Mouse (Mus musculus) heart, embryonic 15.5 days (tissue): Measurements from ENCODE around the gene Tmed2. TPM values are rescaled to one million over a fixed set of nuclear protein-coding genes. Genes with fewer than 3 reads are reported as not detected.

ENCODE experiments used
- ATAC-seq: fragments of 200-750 bp; cut with Nextera tagmentation; replicated peaks from 2 replicates; pipeline ENCODE4 v1.8.0; 2017; ENCODE audit warnings: low read depth, moderate TSS enrichment; ENCODE audit not compliant: insufficient number of reproducible peaks, insufficient read depth, low FRiP score
- H3K27ac ChIP-seq: fragments of 300-500 bp; sonication (generic); 2 replicates; pipeline ENCODE4 v1.5.1; 2015; ENCODE audit warnings: mild to moderate bottlenecking, inconsistent platforms
- H3K27me3 ChIP-seq: fragments of 300-500 bp; sonication (generic); 2 replicates; pipeline ENCODE4 v1.6.1; 2015; ENCODE audit warnings: inconsistent platforms
- H3K36me3 ChIP-seq: fragments of 300-500 bp; sonication (generic); 2 replicates; pipeline ENCODE4 v1.6.1; 2015; ENCODE audit warnings: mild to moderate bottlenecking, inconsistent platforms
- H3K4me1 ChIP-seq: fragments of 300-500 bp; sonication (generic); replicated peaks from 2 replicates; pipeline ENCODE4 v1.6.1; 2015; ENCODE audit warnings: inconsistent platforms
- H3K4me2 ChIP-seq: fragments of 300-500 bp; sonication (generic); 2 replicates; pipeline ENCODE4 v1.6.1; 2015; ENCODE audit warnings: inconsistent platforms, mild to moderate bottlenecking, moderate library complexity
- H3K4me3 ChIP-seq: fragments of 300-500 bp; sonication (generic); 2 replicates; pipeline ENCODE4 v1.5.1; 2015; ENCODE audit warnings: mild to moderate bottlenecking, inconsistent platforms
- H3K9ac ChIP-seq: fragments of 300-500 bp; sonication (generic); 2 replicates; pipeline ENCODE4 v1.6.1; 2015; ENCODE audit warnings: mild to moderate bottlenecking, inconsistent platforms
- H3K9me3 ChIP-seq: fragments of 300-500 bp; sonication (generic); replicated peaks from 2 replicates; pipeline ENCODE4 v1.6.1; 2016; ENCODE audit warnings: inconsistent platforms
- WGBS: fragments of 180-500 bp; shearing (Covaris S2); methylation state at CpG from one replicate; pipeline ENCODE4 v1.1.7; 2015; ENCODE audit warnings: mixed read lengths; 5-methylcytosine and 5-hydroxymethylcytosine counted together
- polyA plus RNA-seq: library from polyadenylated mRNA; unstranded; fragments of >200 nt; fragmentation: Nextera tagmentation; extraction: Ambion mirVana; gene quantifications from 2 replicates; pipeline ENCODE4 v1.2.1, GENCODE M21; 2015

Gene Tmed2
- polyA plus RNA-seq, 1 experiment from 2014 or later, result 409 TPM

GRCm38 (mm10) chr5:124503742-124504141 is 36.8 kb upstream of the Tmed2 start:
- H3K9me3 ChIP-seq, result no peaks in the 10 kb centered on the region
- H3K27me3 ChIP-seq, result no peaks in the 10 kb centered on the region
- no peak overlapping the region for H3K27ac ChIP-seq
- no peak overlapping the region for H3K4me2 ChIP-seq
- H3K4me3 ChIP-seq, result no peak overlapping the region
- peaks cover 12% of the 10 kb centered on the region for H3K4me1 ChIP-seq
- no peak for ATAC-seq
- H3K9ac ChIP-seq, result no peak overlapping the region
- H3K36me3 ChIP-seq, result peaks cover 20% of the 10 kb centered on the region
- 58% methylated on average over 14 of the region's 14 CpGs for WGBS

- 86% methylated on average over 4 of the region's 4 CpGs for WGBS
- Histone ChIP-seq H3K4me3 (no peak overlapping the region), H3K9ac (no peak overlapping the region), H3K9me3 (no peaks in the 10 kb centered on the region), H3K4me1 (peaks cover 18% of the 10 kb centered on the region), H3K36me3 (peaks cover 20% of the 10 kb centered on the region), H3K27ac (no peak overlapping the region), H3K4me2 (no peak overlapping the region), H3K27me3 (no peaks in the 10 kb centered on the region)
- ATAC-seq, result no peak
Observed at GRCm38 (mm10) chr5:124505235-124505634, 35.3 kb upstream of the Tmed2 start.

- no peak overlapping the region for H3K4me2 ChIP-seq
- ATAC-seq, result no peak
- H3K9me3 ChIP-seq, result no peaks in the 10 kb centered on the region
- H3K27me3 ChIP-seq, result no peaks in the 10 kb centered on the region
- H3K4me3 ChIP-seq, result no peak overlapping the region
- no peak overlapping the region for H3K27ac ChIP-seq
- 49% methylated on average over 10 of the region's 10 CpGs for WGBS
- peaks cover 23% of the 10 kb centered on the region for H3K4me1 ChIP-seq
- peaks cover 11% of the 10 kb centered on the region; the same call in 1 of the 2 replicates for H3K36me3 ChIP-seq
- no peak overlapping the region for H3K9ac ChIP-seq
Observed at GRCm38 (mm10) chr5:124506731-124507359, 33.6 kb upstream of the Tmed2 start.

- no peak for ATAC-seq
- H3K36me3 ChIP-seq, result peaks cover 22% of the 10 kb centered on the region
- peak overlapping the region; percentile 71 for H3K27ac ChIP-seq
Observed at GRCm38 (mm10) chr5:124509200-124509599, 31.3 kb upstream of the Tmed2 start.

GRCm38 (mm10) chr5:124509742-124510237 is 30.7 kb upstream of the Tmed2 start:
- ATAC-seq, result peak; percentile 88
- H3K4me3 ChIP-seq, result no peak overlapping the region
- peak overlapping the region; percentile 71 for H3K27ac ChIP-seq
- H3K9ac ChIP-seq, result no peak overlapping the region
- peaks cover 23% of the 10 kb centered on the region for H3K4me1 ChIP-seq
- WGBS, result 30% methylated on average over 12 of the region's 12 CpGs
- no peaks in the 10 kb centered on the region for H3K9me3 ChIP-seq
- peaks cover 26% of the 10 kb centered on the region for H3K36me3 ChIP-seq
- peak overlapping the region; percentile 26 for H3K4me2 ChIP-seq
- no peaks in the 10 kb centered on the region for H3K27me3 ChIP-seq

More at GRCm38 (mm10) chr5:124509200-124509599, 31.3 kb upstream of the Tmed2 start:
- no peak overlapping the region for H3K4me3 ChIP-seq
- no peak overlapping the region for H3K9ac ChIP-seq
- 93% methylated on average over 6 of the region's 6 CpGs for WGBS
- peaks cover 23% of the 10 kb centered on the region for H3K4me1 ChIP-seq
- H3K4me2 ChIP-seq, result 0 out of 2 replicates have a peak overlapping the region, but pooled peaks have one; percentile 26
- H3K27me3 ChIP-seq, result no peaks in the 10 kb centered on the region
- H3K9me3 ChIP-seq, result no peaks in the 10 kb centered on the region

- ATAC-seq, result no peak
- H3K27me3 ChIP-seq, result no peaks in the 10 kb centered on the region
- H3K4me1 ChIP-seq, result peaks cover 23% of the 10 kb centered on the region
- peaks cover 29% of the 10 kb centered on the region for H3K36me3 ChIP-seq
- peak overlapping the region; percentile 71 for H3K27ac ChIP-seq
- H3K4me3 ChIP-seq, result no peak overlapping the region
- no peaks in the 10 kb centered on the region for H3K9me3 ChIP-seq
- no peak overlapping the region for H3K9ac ChIP-seq
- 78% methylated on average over 10 of the region's 10 CpGs for WGBS
- H3K4me2 ChIP-seq, result no peak overlapping the region
Observed at GRCm38 (mm10) chr5:124510536-124511050, 29.9 kb upstream of the Tmed2 start.

GRCm38 (mm10) chr5:124515789-124516188 is 24.7 kb upstream of the Tmed2 start:
- ATAC-seq, result no peak
- no peaks in the 10 kb centered on the region; the same call in 1 of the 2 replicates for H3K4me1 ChIP-seq
- no peaks in the 10 kb centered on the region for H3K9me3 ChIP-seq
- H3K36me3 ChIP-seq, result peaks cover 40% of the 10 kb centered on the region
- WGBS, result 82% methylated on average over 5 of the region's 5 CpGs
- no peak overlapping the region for H3K27ac ChIP-seq
- no peaks in the 10 kb centered on the region for H3K27me3 ChIP-seq
- H3K4me3 ChIP-seq, result no peak overlapping the region
- H3K4me2 ChIP-seq, result no peak overlapping the region
- no peak overlapping the region for H3K9ac ChIP-seq

- H3K4me1 ChIP-seq, result no peaks in the 10 kb centered on the region; the same call in 1 of the 2 replicates
- 78% methylated on average over 10 of the region's 10 CpGs for WGBS
Observed at GRCm38 (mm10) chr5:124518648-124519047, 21.8 kb upstream of the Tmed2 start.

GRCm38 (mm10) chr5:124521588-124521987 is 18.9 kb upstream of the Tmed2 start:
- no peak for ATAC-seq
- Histone ChIP-seq H3K36me3 (peaks cover 18% of the 10 kb centered on the region; the same call in 1 of the 2 replicates), H3K4me3 (no peak overlapping the region), H3K9ac (no peak overlapping the region), H3K9me3 (no peaks in the 10 kb centered on the region), H3K4me2 (no peak overlapping the region), H3K27me3 (no peaks in the 10 kb centered on the region), H3K27ac (no peak overlapping the region), H3K4me1 (peaks cover 5% of the 10 kb centered on the region)
- WGBS, result 73% methylated on average over 4 of the region's 4 CpGs

More at GRCm38 (mm10) chr5:124518648-124519047, 21.8 kb upstream of the Tmed2 start:
- Histone ChIP-seq H3K36me3 (peaks cover 30% of the 10 kb centered on the region), H3K27ac (no peak overlapping the region), H3K4me2 (no peak overlapping the region), H3K27me3 (no peaks in the 10 kb centered on the region), H3K4me3 (no peak overlapping the region), H3K9me3 (no peaks in the 10 kb centered on the region), H3K9ac (no peak overlapping the region)
- ATAC-seq, result no peak

GRCm38 (mm10) chr5:124523032-124523431 is 17.5 kb upstream of the Tmed2 start:
- H3K4me3 ChIP-seq, result no peak overlapping the region
- no peak for ATAC-seq
- H3K27ac ChIP-seq, result no peak overlapping the region
- peaks cover 13% of the 10 kb centered on the region; the same call in 1 of the 2 replicates for H3K36me3 ChIP-seq
- WGBS, result 93% methylated on average over 8 of the region's 8 CpGs
- no peaks in the 10 kb centered on the region for H3K27me3 ChIP-seq
- no peak overlapping the region for H3K4me2 ChIP-seq
- H3K9me3 ChIP-seq, result no peaks in the 10 kb centered on the region
- H3K9ac ChIP-seq, result no peak overlapping the region
- H3K4me1 ChIP-seq, result peaks cover 5% of the 10 kb centered on the region

GRCm38 (mm10) chr5:124524943-124525342 is 15.6 kb upstream of the Tmed2 start:
- Histone ChIP-seq H3K4me1 (peaks cover 25% of the 10 kb centered on the region), H3K27ac (no peak overlapping the region), H3K27me3 (no peaks in the 10 kb centered on the region), H3K4me2 (no peak overlapping the region), H3K9ac (no peak overlapping the region), H3K4me3 (no peak overlapping the region), H3K36me3 (peaks cover 11% of the 10 kb centered on the region; the same call in 1 of the 2 replicates), H3K9me3 (no peaks in the 10 kb centered on the region)
- no peak for ATAC-seq
- WGBS, result 84% methylated on average over 5 of the region's 5 CpGs
